Mouse (Mus musculus) stomach, embryonic 16.5 days (tissue): ENCODE results near the gene Als2. TPM values are rescaled to one million over a fixed set of nuclear protein-coding genes. Genes with fewer than 3 reads are reported as not detected.

Experiments
- ATAC-seq: fragments of 200-750 bp; cut with Nextera tagmentation; 2 replicates; pipeline ENCODE4 v1.8.0; 2017; ENCODE audit warnings: moderate number of reproducible peaks, moderate TSS enrichment; ENCODE audit not compliant: insufficient read depth, low FRiP score
- H3K27ac ChIP-seq: fragments of 300-500 bp; sonication (generic); 2 replicates; pipeline ENCODE4 v1.5.1; 2014; ENCODE audit warnings: low read length
- H3K27me3 ChIP-seq: fragments of 300-500 bp; sonication (generic); 2 replicates; pipeline ENCODE4 v1.6.1; 2014; ENCODE audit warnings: low read length, control low read depth, mixed read lengths; ENCODE audit not compliant: control insufficient read depth, insufficient read depth
- H3K36me3 ChIP-seq: fragments of 300-500 bp; sonication (generic); 2 replicates; pipeline ENCODE4 v1.6.1; 2014; ENCODE audit warnings: low read length; ENCODE audit not compliant: control insufficient read depth, insufficient read depth
- H3K4me1 ChIP-seq: fragments of 300-500 bp; sonication (generic); 2 replicates; pipeline ENCODE4 v1.6.1; 2014; ENCODE audit warnings: low read length, control low read depth, mixed read lengths; ENCODE audit not compliant: control insufficient read depth, insufficient read depth
- H3K4me2 ChIP-seq: fragments of 300-500 bp; sonication (generic); 2 replicates; pipeline ENCODE4 v1.6.1; 2014; ENCODE audit warnings: low read depth, low read length, mixed read lengths
- H3K4me3 ChIP-seq: fragments of 300-500 bp; sonication (generic); replicated peaks from 2 replicates; pipeline ENCODE4 v1.5.1; 2014; ENCODE audit warnings: mild to moderate bottlenecking, low read length
- H3K9ac ChIP-seq: fragments of 300-500 bp; sonication (generic); 2 replicates; pipeline ENCODE4 v1.6.1; 2014; ENCODE audit warnings: low read length
- H3K9me3 ChIP-seq: fragments of 300-500 bp; sonication (generic); replicated peaks from 2 replicates; pipeline ENCODE4 v1.6.1; 2016; ENCODE audit warnings: low read length, control low read depth; ENCODE audit not compliant: control insufficient read depth
- WGBS: fragments of 180-500 bp; shearing (Covaris S2); extraction: QIAGEN DNeasy Blood & Tissue Kit; methylation state at CpG from one replicate; pipeline ENCODE4 v1.1.7; 2014; 5-methylcytosine and 5-hydroxymethylcytosine counted together
- polyA plus RNA-seq: library from polyadenylated mRNA; unstranded; fragments of >200 nt; fragmentation: Nextera tagmentation; extraction: Ambion mirVana; gene quantifications from 2 replicates; pipeline ENCODE4 v1.2.1, GENCODE M21; 2015

Gene Als2
- polyA plus RNA-seq, 1 experiment from 2014 or later: 9.2 TPM

DNA sequence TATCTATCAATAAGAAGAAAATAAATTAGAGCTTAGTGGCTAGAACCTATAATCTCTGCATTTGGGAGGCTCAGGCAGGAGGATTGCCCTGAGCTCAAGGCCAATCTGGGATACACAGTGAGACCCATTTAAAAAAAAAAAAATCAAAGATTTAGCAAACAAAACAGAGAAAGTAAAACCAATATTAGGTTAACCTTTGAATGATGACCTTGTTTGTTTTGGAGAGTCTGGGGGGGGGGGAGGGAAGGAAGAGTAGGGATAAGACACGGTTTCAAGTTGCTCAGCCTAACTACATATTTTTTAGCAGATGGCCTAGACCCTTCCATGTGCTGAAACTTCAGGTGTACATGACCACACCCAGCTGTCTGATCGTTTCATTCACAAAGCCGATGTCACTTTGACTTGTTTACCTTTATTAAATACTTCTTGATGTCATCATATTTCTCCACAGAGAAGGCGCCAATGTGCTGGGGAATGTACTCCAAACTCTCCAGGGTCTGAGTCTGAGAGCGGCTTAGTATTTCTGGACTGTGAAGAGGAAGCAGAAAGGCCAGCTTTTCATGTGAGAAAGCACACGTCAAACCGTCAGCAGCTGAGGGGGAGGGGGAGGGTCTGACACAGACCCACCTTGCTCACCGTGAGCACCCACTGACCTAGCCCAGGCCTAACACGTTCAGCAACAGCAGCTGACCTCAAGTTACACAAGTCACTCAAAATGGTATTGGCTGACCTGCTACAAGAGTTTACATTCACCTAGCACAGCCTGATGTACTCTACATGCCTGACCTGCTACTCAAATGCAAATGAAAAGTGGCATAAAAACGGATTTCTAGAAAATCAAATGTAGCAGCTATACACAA, 62.3 kb downstream of the Als2 start:
- Histone ChIP-seq H3K4me3 (no peak overlapping the region), H3K4me2 (no peak overlapping the region), H3K27ac (no peak overlapping the region), H3K27me3 (no peaks in the 10 kb centered on the region), H3K4me1 (no peaks in the 10 kb centered on the region), H3K36me3 (0 out of 2 replicates have a peak, but pooled peaks cover 5% of the 10 kb centered on the region), H3K9me3 (no peaks in the 10 kb centered on the region), H3K9ac (no peak overlapping the region)
- no peak for ATAC-seq
- 51% methylated on average over 10 of the region's 10 CpGs for WGBS

DNA sequence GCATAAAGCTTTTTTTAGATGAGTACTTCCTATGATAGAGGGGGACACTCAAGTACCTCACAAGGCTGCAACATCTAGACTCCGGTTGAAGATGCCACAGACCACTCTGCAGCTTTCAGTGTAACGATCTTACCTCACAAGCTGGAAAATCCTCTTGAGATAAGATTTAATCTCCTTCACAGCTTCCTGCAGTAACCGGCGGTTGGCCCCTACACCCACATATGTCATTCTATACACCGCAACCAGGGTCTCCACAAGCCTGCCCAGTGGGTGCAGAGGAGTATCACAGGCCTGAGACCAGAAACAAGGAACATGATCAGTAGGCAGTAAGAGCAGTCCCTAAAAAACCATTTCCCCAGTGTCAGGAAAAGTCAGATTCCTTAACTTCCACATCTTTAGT, 64.0 kb downstream of the Als2 start:
- no peaks in the 10 kb centered on the region for H3K4me1 ChIP-seq
- WGBS: 78% methylated on average over 5 of the region's 5 CpGs
- no peak overlapping the region for H3K27ac ChIP-seq
- no peaks in the 10 kb centered on the region for H3K9me3 ChIP-seq
- no peak overlapping the region for H3K9ac ChIP-seq
- no peak for ATAC-seq
- 0 out of 2 replicates have a peak, but pooled peaks cover 3% of the 10 kb centered on the region for H3K36me3 ChIP-seq
- no peak overlapping the region for H3K4me3 ChIP-seq
- no peak overlapping the region for H3K4me2 ChIP-seq
- no peaks in the 10 kb centered on the region for H3K27me3 ChIP-seq

- H3K4me2 ChIP-seq: no peak overlapping the region
- no peaks in the 10 kb centered on the region for H3K9me3 ChIP-seq
- H3K27me3 ChIP-seq: no peaks in the 10 kb centered on the region
- H3K36me3 ChIP-seq: 0 out of 2 replicates have a peak, but pooled peaks cover 1% of the 10 kb centered on the region
- ATAC-seq: no peak
- WGBS: 43% methylated on average over 5 of the region's 5 CpGs
- no peaks in the 10 kb centered on the region for H3K4me1 ChIP-seq
- H3K27ac ChIP-seq: no peak overlapping the region
- no peak overlapping the region for H3K4me3 ChIP-seq
- no peak overlapping the region for H3K9ac ChIP-seq
Observed at GRCm38 (mm10) chr1:59171875-59172274, 65.2 kb downstream of the Als2 start.

GRCm38 (mm10) chr1:59170290-59170689, 66.7 kb downstream of the Als2 start:
- ATAC-seq: no peak
- no peak overlapping the region for H3K4me3 ChIP-seq
- no peak overlapping the region for H3K27ac ChIP-seq
- H3K9ac ChIP-seq: no peak overlapping the region
- H3K27me3 ChIP-seq: no peaks in the 10 kb centered on the region
- no peaks in the 10 kb centered on the region for H3K36me3 ChIP-seq
- H3K9me3 ChIP-seq: no peaks in the 10 kb centered on the region
- no peaks in the 10 kb centered on the region for H3K4me1 ChIP-seq
- 83% methylated on average over 8 of the region's 8 CpGs for WGBS
- H3K4me2 ChIP-seq: no peak overlapping the region

DNA sequence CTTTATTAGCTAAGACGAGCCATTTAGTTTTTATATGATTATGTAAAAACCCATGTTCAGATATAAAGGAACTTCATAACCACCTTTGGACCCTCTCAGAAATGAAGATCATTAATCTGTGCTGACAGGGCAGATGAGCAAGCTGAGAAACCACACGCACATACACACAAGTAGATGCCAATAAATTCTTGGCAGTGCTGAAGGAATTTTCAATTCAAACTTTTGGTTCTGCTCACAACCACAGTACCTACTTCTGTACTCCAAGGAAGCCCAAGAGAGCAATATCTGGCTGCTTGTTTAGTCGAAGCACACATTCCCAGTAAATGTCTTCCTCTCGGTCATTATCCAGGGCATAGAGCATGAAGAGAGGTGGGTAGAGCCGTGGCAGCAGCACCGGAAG, 67.4 kb downstream of the Als2 start:
- H3K9ac ChIP-seq: no peak overlapping the region
- WGBS: 81% methylated on average over 6 of the region's 6 CpGs
- no peak overlapping the region for H3K4me3 ChIP-seq
- no peaks in the 10 kb centered on the region for H3K27me3 ChIP-seq
- H3K36me3 ChIP-seq: no peaks in the 10 kb centered on the region
- ATAC-seq: no peak
- no peaks in the 10 kb centered on the region for H3K9me3 ChIP-seq
- no peak overlapping the region for H3K27ac ChIP-seq
- no peaks in the 10 kb centered on the region for H3K4me1 ChIP-seq
- no peak overlapping the region for H3K4me2 ChIP-seq

DNA sequence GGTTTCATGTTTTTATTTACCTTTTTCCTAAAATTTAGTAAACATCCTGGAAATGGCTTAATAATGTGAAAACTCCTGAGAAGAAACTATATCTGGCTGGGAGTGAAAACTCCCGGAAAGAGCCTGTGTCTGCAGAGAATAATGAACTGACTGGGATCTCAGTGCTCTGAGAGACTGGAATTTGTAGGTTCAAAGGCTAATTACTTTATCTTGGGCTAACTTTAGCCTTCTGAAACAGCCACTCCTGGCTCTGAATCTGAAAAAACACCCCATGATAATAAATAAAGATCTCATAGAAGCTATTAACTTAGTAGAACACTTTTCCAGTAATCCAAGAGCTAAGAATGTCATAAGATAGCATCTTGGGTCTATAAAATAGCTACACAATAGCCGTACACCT, 68.5 kb downstream of the Als2 start:
- Histone ChIP-seq H3K9me3 (no peaks in the 10 kb centered on the region), H3K27ac (no peak overlapping the region), H3K36me3 (no peaks in the 10 kb centered on the region), H3K9ac (no peak overlapping the region), H3K4me1 (no peaks in the 10 kb centered on the region), H3K4me3 (no peak overlapping the region), H3K4me2 (no peak overlapping the region), H3K27me3 (no peaks in the 10 kb centered on the region)
- ATAC-seq: no peak
- 53% methylated on average over 2 of the region's 2 CpGs for WGBS

DNA sequence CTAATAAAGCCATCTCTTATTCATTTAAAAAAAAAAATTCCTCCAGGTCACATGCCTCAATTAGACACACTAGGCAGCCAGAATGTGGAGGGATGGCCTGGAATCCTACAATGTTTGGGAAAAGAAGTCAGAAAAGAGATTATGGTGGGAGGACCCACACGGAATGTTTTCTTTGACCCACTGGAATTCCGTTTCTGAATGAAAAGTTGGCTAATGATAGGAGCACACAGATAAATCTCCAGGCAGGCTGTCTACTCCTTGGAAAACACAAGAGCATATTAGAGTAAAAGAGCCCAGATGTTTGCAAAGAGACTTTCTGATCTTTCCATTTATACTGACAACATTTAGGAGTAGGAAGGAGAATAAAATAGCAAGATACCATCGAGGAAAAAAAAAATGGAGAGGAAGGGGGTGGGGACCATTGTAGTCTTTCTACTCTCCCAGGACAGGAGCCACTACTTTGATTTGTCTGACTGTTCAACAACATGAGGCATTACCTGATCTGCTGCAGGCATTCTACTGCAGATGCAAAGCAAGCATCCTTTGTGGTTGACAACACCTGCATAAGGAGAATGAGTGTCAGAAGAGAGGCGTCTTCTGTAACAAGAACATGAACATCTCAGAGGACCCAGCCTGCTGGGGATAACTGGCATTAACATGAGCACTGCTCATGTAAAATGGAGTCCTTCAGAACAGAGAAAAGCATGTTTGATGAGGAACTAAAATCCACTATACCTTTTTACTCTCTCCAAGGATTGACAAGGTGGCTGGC, 69.2 kb downstream of the Als2 start:
- ATAC-seq: no peak
- H3K4me2 ChIP-seq: no peak overlapping the region
- 58% methylated on average over 4 of the region's 4 CpGs for WGBS
- no peaks in the 10 kb centered on the region for H3K27me3 ChIP-seq
- H3K4me1 ChIP-seq: no peaks in the 10 kb centered on the region
- no peak overlapping the region for H3K27ac ChIP-seq
- no peak overlapping the region for H3K9ac ChIP-seq
- no peaks in the 10 kb centered on the region for H3K9me3 ChIP-seq
- no peak overlapping the region for H3K4me3 ChIP-seq
- H3K36me3 ChIP-seq: no peaks in the 10 kb centered on the region

- Histone ChIP-seq H3K27me3 (no peaks in the 10 kb centered on the region), H3K9me3 (no peaks in the 10 kb centered on the region), H3K36me3 (no peaks in the 10 kb centered on the region), H3K27ac (no peak overlapping the region), H3K4me3 (no peak overlapping the region), H3K9ac (no peak overlapping the region), H3K4me1 (no peaks in the 10 kb centered on the region), H3K4me2 (no peak overlapping the region)
- 0 out of 2 replicates have a peak, but pooled peaks have one; percentile 21 for ATAC-seq
- WGBS: 83% methylated on average over 9 of the region's 9 CpGs
Observed at GRCm38 (mm10) chr1:59166232-59166905, 70.7 kb downstream of the Als2 start.

DNA sequence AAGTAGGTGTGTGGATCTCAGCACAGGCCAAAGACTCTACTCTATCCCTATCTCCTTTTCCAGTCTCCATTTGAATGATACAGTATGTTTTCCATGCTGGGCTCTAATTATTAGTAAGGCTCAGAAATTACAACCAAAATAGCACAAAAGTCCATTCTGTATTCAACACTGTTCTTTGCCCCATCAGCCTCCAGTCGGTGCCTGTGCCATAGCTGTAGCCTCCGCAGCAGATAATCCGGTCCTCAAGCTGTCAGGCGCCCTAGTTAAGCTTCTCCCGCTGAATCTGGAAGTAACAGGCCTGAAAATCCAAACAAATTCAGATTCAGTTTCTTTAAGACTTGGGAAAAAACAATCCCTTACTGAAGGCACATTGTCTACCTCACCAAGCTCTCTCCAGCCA, 73.1 kb downstream of the Als2 start:
- no peak overlapping the region for H3K9ac ChIP-seq
- no peak overlapping the region for H3K4me2 ChIP-seq
- no peak for ATAC-seq
- no peak overlapping the region for H3K27ac ChIP-seq
- no peaks in the 10 kb centered on the region for H3K36me3 ChIP-seq
- 71% methylated on average over 5 of the region's 5 CpGs for WGBS
- H3K4me1 ChIP-seq: no peaks in the 10 kb centered on the region
- H3K9me3 ChIP-seq: no peaks in the 10 kb centered on the region
- H3K4me3 ChIP-seq: no peak overlapping the region
- H3K27me3 ChIP-seq: no peaks in the 10 kb centered on the region
